Mouse (Mus musculus): ENCODE results near the gene Ceacam2.
A peak's percentile ranks its signal among the peaks of the same experiment; 100 is the strongest.
"Not testable (repeated sequence)": the region's sequence is repeated elsewhere in the genome, so short reads cannot be mapped to it uniquely, and the experiment has no call there.

Gene Ceacam2

GRCm38 (mm10) chr7:25568721-25569120 lies 29.1 kb upstream of the Ceacam2 start:
- Histone ChIP-seq H3K36me3 (ENCODE audit: insufficient read depth, low read length) (no peaks in the 10 kb centered on the region), H3K4me3 (replicated peaks; ENCODE audit: low read length) (no peak overlapping the region), H3K9me3 (ENCODE audit: low read length) (peaks cover 30% of the 10 kb centered on the region), H3K4me1 (replicated peaks; ENCODE audit: low read depth, low read length) (no peaks in the 10 kb centered on the region), H3K27me3 (ENCODE audit: insufficient read depth, low read length) (no peaks in the 10 kb centered on the region)
- TF ChIP-seq POU5F1 (IDR thresholded peaks at IDR 0.05; ENCODE audit: borderline replicate concordance, low read length) (no peak), CTCF (conservative IDR thresholded peaks at IDR 0.05; ENCODE audit: low read length) (no peak), NANOG (IDR thresholded peaks at IDR 0.05; ENCODE audit: borderline replicate concordance, low read length) (no peak)

- not testable (repeated sequence) for H3K4me3 ChIP-seq (replicated peaks; ENCODE audit: low read length); H3K4me1 ChIP-seq (replicated peaks; ENCODE audit: low read depth, low read length); H3K27me3 ChIP-seq (ENCODE audit: insufficient read depth, low read length)
- H3K36me3 ChIP-seq (ENCODE audit: insufficient read depth, low read length): peaks cover 14% of the 10 kb centered on the region
- H3K9me3 ChIP-seq (ENCODE audit: low read length): peaks cover 35% of the 10 kb centered on the region
These were observed 1.8 kb upstream of the Ceacam2 start for GRCm38 (mm10) chr7:25541464-25541863.

DNA sequence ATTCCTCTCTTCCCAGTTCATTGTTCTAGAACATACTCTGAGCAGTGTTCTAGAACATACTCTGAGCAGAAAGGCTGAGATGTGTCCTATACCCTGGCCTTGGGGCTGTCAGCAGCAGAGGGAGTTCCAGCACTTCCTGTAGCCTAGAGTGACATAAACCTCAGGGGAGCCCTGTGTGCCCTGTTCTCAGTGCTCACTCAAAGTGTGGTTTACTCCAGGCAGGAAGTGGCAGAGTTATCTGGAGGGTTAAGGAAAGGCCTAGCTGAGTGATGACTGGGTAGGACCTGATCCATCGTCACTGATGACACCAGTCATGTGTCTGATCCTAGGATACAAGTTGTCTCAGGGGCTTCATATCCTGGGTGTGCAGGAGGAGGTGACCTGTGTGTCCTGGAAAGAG lies 297 bp upstream of the Ceacam2 start:
- H3K4me1 ChIP-seq (replicated peaks; ENCODE audit: low read depth, low read length); H3K4me3 ChIP-seq (replicated peaks; ENCODE audit: low read length); H3K27me3 ChIP-seq (ENCODE audit: insufficient read depth, low read length): not testable (repeated sequence)
- Histone ChIP-seq H3K36me3 (ENCODE audit: insufficient read depth, low read length) (peaks cover 20% of the 10 kb centered on the region), H3K9me3 (ENCODE audit: low read length) (peaks cover 50% of the 10 kb centered on the region)

DNA sequence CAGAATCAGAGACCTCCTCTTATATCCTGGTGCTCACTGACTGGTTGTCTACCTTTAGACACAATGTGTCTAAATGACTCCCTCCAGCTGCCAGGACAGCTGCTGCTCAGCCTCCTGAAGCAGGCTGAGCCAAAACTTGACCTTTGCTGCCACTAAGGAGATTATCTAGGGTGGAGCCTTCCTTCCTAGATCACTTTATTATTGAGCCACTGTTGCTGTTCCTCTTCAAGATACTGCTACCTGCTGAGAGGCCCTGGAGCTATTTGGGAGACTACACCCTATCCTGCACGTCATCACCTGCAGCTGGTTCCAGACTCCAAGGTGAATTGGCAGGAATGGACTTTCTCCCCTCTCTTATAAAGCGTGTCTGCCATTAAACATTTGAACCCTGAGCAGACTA lies 8.8 kb downstream of the Ceacam2 start:
- Histone ChIP-seq H3K27me3 (ENCODE audit: insufficient read depth, low read length) (no peaks in the 10 kb centered on the region), H3K4me3 (replicated peaks; ENCODE audit: low read length) (peak overlapping the region; percentile 72), H3K36me3 (ENCODE audit: insufficient read depth, low read length) (peaks cover under 1% of the 10 kb centered on the region; the same call in 1 of the 2 replicates), H3K9me3 (ENCODE audit: low read length) (peaks cover 47% of the 10 kb centered on the region), H3K4me1 (replicated peaks; ENCODE audit: low read depth, low read length) (peaks cover 5% of the 10 kb centered on the region; the same call in 1 of the 2 replicates)
- no peak for TF ChIP-seq CTCF (conservative IDR thresholded peaks at IDR 0.05; ENCODE audit: low read length)
- peak; percentile 8; the same call in 1 of the 2 replicates for TF ChIP-seq NANOG (IDR thresholded peaks at IDR 0.05; ENCODE audit: borderline replicate concordance, low read length)

DNA sequence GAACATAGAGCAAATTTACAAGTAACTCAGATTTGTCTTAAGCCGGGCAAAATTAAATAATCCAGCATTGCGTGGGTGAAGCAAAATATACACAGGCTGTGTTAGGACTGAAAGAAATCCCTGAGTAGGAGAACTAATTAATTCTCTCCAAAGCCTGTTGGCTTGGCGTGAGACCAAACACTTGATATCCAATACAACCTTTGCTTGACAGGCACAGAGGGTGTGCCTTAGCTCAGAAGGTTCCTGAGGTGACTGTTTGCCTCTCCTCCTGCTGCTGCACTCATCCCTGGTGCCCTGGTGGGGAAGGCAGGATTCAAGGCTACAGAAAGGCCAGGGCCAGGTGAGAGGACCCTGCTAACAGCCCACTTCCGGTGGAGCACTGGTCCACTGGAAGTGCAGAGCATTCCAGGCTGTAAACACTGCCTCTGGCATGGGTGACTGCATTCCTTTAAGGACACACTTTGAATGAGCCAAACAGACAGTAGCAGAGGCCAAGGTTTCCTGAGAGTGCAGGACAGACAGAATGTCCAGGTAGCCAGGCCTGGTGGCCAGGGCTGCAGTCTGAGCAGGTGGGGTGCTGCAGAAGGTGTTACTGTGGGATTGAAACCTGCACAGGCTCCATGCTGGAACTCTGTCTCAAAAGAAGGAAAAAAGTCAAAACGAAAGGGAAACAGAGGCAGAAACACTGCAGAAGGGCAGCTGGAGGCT lies 23.4 kb downstream of the Ceacam2 start:
- not testable (repeated sequence) for H3K4me3 ChIP-seq (replicated peaks; ENCODE audit: low read length); H3K27me3 ChIP-seq (ENCODE audit: insufficient read depth, low read length); H3K36me3 ChIP-seq (ENCODE audit: insufficient read depth, low read length); H3K4me1 ChIP-seq (replicated peaks; ENCODE audit: low read depth, low read length); H3K9me3 ChIP-seq (ENCODE audit: low read length)

DNA sequence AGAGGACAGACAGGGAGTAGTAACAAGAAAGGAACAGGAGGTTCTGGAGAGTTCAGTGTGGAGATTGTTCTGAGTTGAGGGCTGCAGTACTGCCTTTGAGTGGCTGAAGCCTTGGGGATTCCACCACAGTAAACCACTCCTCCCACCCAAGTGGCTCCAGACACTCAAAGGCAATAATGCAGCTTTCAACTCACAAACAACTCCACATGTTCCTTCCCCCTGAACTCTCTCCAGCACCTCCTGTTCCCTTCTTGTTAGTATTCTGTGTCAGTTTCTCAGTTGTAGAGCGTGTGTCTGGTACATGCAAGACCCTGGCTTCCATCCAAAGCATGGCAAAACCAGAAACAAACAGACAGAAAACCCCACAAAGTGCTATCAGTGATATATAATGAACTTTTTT lies 24.0 kb downstream of the Ceacam2 start:
- H3K36me3 ChIP-seq (ENCODE audit: insufficient read depth, low read length); H3K4me3 ChIP-seq (replicated peaks; ENCODE audit: low read length); H3K27me3 ChIP-seq (ENCODE audit: insufficient read depth, low read length); H3K4me1 ChIP-seq (replicated peaks; ENCODE audit: low read depth, low read length); H3K9me3 ChIP-seq (ENCODE audit: low read length): not testable (repeated sequence)

DNA sequence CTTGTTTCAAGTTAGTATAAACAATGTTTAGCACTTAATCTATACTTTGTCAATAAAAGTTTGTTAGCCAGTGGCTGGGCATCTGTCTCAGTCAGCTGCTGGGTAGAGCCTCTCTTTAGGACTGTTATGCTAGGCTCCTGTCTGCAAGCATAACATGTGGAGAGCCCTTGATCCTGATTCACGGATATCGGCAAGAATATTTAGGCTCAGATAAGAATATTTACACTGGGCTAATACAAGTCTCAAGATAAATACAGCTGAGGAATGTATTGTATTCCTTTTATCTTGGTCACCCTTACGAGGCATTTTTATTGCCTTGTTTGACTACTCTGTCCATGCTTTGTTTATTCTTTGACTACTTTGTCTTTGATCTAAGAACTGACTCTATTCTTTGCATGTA lies 29.7 kb downstream of the Ceacam2 start:
- TF ChIP-seq CTCF (conservative IDR thresholded peaks at IDR 0.05; ENCODE audit: low read length) (no peak), POU5F1 (IDR thresholded peaks at IDR 0.05; ENCODE audit: borderline replicate concordance, low read length) (no peak), NANOG (IDR thresholded peaks at IDR 0.05; ENCODE audit: borderline replicate concordance, low read length) (no peak)
- Histone ChIP-seq H3K4me3 (replicated peaks; ENCODE audit: low read length) (no peak overlapping the region), H3K36me3 (ENCODE audit: insufficient read depth, low read length) (no peaks in the 10 kb centered on the region), H3K9me3 (ENCODE audit: low read length) (peaks cover 13% of the 10 kb centered on the region), H3K27me3 (ENCODE audit: insufficient read depth, low read length) (no peaks in the 10 kb centered on the region), H3K4me1 (replicated peaks; ENCODE audit: low read depth, low read length) (no peaks in the 10 kb centered on the region)

- peaks cover 11% of the 10 kb centered on the region for H3K9me3 ChIP-seq (ENCODE audit: low read length)
- H3K4me3 ChIP-seq (replicated peaks; ENCODE audit: low read length): no peak overlapping the region
- H3K27me3 ChIP-seq (ENCODE audit: insufficient read depth, low read length): no peaks in the 10 kb centered on the region
- TF ChIP-seq CTCF (conservative IDR thresholded peaks at IDR 0.05; ENCODE audit: low read length) (no peak), NANOG (IDR thresholded peaks at IDR 0.05; ENCODE audit: borderline replicate concordance, low read length) (no peak), POU5F1 (IDR thresholded peaks at IDR 0.05; ENCODE audit: borderline replicate concordance, low read length) (no peak)
- no peaks in the 10 kb centered on the region for H3K4me1 ChIP-seq (replicated peaks; ENCODE audit: low read depth, low read length)
- H3K36me3 ChIP-seq (ENCODE audit: insufficient read depth, low read length): no peaks in the 10 kb centered on the region
These were observed 45.0 kb downstream of the Ceacam2 start for GRCm38 (mm10) chr7:25494649-25495048.

DNA sequence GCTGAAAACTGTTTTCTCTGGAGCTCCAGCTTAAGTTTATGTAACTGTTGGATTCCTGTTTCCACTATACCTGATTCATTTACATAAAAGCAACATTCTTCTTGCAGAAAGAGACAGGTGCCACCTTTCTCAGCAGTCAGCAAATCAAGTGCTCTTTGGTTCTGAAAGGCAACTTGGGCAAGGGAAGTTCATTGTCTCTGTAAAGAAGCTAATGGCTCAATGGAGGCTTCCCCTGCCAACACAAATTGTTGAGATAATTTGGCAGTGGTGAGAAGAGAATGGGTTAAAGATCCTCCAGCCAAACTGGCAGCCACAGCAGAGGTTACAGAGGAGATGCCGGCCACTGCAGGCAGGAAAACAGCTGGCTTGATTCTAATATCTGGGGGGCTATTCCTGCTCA lies 49.0 kb downstream of the Ceacam2 start:
- H3K9me3 ChIP-seq (ENCODE audit: low read length): peaks cover 32% of the 10 kb centered on the region
- H3K36me3 ChIP-seq (ENCODE audit: insufficient read depth, low read length); H3K4me3 ChIP-seq (replicated peaks; ENCODE audit: low read length); H3K27me3 ChIP-seq (ENCODE audit: insufficient read depth, low read length); H3K4me1 ChIP-seq (replicated peaks; ENCODE audit: low read depth, low read length): not testable (repeated sequence)

- H3K9me3 ChIP-seq (ENCODE audit: low read length): peaks cover 32% of the 10 kb centered on the region
- not testable (repeated sequence) for H3K4me1 ChIP-seq (replicated peaks; ENCODE audit: low read depth, low read length); H3K36me3 ChIP-seq (ENCODE audit: insufficient read depth, low read length); H3K27me3 ChIP-seq (ENCODE audit: insufficient read depth, low read length); H3K4me3 ChIP-seq (replicated peaks; ENCODE audit: low read length)
These were observed 50.3 kb downstream of the Ceacam2 start for GRCm38 (mm10) chr7:25489382-25489781.
